Mouse (Mus musculus) heart, postnatal 36 days (tissue): ENCODE data around the gene Arhgap44. TPM values are rescaled to one million over a fixed set of nuclear protein-coding genes. Genes with fewer than 3 reads are reported as not detected.

Source experiments
- DNase-seq, 2 experiments: peaks; one replicate each; pipeline ENCODE4 v3.0.0; 2021 to 2022
- intact Hi-C: fragments of 180-260 bp; cut with DNase I; formaldehyde crosslinking; loops from one replicate; pipeline ENCODE4 v1.15.1; 2025
- total RNA-seq, 2 experiments: library from RNA; stranded (reverse); gene quantifications; 2 replicates each; pipeline ENCODE4 v1.2.3; 2021

Arhgap44 gene
- 10 to 100 TPM; 20.8 to 24.3 TPM for total RNA-seq

GRCm38 (mm10) chr11:65162767-65163120 lies at the start of gene Arhgap44:
Gene Arhgap44, minus strand, starts transcription at chr11:65162961.
- intact Hi-C loops = loop anchor here (5.0 kb wide), 1 partner anchor 100 kb away; no protein-coding TSS in a partner anchor

DNA sequence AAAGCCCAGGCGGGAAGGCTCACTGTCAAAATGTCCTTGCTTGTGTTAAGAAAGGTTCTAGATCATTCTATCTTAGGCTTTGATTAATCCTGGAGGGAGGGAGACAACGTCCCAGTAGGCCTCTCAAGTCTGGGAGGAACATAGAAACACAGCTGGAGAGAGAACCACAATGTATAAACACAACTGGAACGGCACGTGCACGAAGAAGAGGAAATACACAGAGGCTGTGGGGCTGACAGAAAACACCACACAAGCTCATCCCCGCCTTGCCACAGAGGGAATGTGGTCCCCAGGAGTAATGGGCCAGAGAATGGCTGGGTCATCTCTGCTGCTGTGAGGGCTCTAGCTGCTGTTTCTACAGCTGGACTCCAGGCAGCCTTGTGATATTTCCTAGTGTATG lies 48.9 kb upstream of the Arhgap44 start:
- intact Hi-C loops = no loop called here
- no peak for DNase-seq

More at GRCm38 (mm10) chr11:65162767-65163120, at the start of gene Arhgap44:
- peak; percentile 66 to 70 for DNase-seq

DNA sequence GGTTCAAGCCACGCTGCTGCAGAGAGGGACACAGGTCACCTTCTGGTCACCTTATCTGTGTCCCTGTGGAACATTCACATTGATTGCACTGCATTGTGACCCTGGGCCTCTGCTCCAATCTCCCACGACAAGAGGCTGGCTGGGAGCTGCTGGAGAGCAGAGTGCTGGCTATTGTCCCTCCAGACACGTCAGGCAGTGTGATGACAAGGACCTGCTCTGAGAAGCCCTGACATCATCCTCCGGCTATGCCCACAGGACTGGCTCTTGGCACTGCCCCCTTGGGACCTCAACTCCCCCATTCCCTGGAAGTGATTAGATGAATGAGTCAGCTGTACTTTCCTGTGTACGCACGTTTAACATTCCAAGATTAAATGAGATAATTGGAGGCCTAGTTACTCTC lies 46.7 kb upstream of the Arhgap44 start:
- intact Hi-C loops = loop anchor here (5.0 kb wide), 3 partner anchors 53 to 158 kb away; no protein-coding TSS in a partner anchor
- peak; percentile 53 to 66 for DNase-seq

DNA sequence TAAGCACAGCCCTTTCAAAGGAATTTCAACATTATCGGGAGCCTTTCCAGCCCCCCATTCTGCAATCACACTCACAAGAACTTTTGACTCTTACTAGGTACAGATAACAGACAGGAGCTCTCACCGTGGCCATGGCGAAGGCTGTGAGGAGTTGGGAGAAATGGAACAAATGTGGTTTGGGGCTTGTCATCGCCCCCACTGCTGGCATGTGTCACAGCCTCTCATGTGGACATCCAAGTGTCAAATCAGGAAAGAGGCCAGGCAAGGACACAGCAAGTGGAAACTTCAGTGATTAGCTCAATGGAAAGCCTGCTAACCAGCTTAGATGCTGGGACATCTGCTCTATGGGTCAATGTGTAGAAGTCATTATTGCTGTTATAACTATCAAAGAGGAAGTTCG lies 42.5 kb upstream of the Arhgap44 start:
- DNase-seq = peak; percentile 39 to 57
- intact Hi-C loops = loop anchor here (5.0 kb wide), 3 partner anchors 57 to 162 kb away; no protein-coding TSS in a partner anchor

DNA sequence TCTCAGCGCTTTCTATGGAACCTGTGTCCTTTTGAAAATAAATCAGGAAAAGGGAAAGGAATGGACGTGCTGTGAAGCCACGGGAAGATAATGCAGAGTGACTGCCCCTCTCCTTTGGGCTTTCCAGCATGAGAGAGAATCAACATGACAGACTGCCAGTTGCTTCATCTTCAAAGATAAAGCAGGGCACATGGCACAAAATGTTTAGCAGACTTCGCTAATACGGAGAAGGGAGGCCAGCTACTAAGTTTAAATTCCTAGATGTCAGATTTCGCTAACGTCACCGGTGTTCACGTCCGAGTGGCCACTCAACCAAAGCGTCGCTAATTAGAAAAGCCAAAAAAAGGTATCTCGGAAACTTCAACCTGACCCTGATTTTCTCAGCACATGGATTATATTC lies 41.9 kb upstream of the Arhgap44 start:
- intact Hi-C loops = loop anchor here (5.0 kb wide), 3 partner anchors 58 to 163 kb away; no protein-coding TSS in a partner anchor
- no peak for DNase-seq

- DNase-seq = no peak
- intact Hi-C loops = no loop called here
These were observed 40.3 kb upstream of the Arhgap44 start for GRCm38 (mm10) chr11:65203020-65203419.

- intact Hi-C loops = no loop called here
- no peak for DNase-seq
These were observed 39.5 kb upstream of the Arhgap44 start for GRCm38 (mm10) chr11:65202236-65202635.

DNA sequence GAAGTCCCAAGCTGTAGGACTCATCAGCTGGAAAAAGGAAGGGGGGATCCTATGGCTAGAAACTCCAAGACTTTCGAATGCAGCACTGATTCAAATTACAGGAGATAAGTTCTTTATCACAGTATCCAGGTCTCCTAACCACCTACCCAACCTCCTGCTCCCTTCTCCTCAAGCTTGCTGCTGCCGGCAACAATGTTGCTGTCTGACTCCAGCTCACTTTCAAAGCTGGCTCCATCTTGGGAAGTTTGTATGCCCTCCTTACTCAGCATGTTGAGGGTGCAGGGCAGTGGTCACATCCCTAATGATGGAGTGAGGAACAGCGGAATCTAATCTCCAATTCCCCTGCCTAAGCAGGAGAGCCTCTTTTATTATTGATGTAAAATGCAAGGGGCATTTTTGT lies 35.3 kb upstream of the Arhgap44 start:
- intact Hi-C loops = loop anchor here (5.0 kb wide), 2 partner anchors 69 to 434 kb away; partner anchors contain the start of gene Myocd
- no peak for DNase-seq

DNA sequence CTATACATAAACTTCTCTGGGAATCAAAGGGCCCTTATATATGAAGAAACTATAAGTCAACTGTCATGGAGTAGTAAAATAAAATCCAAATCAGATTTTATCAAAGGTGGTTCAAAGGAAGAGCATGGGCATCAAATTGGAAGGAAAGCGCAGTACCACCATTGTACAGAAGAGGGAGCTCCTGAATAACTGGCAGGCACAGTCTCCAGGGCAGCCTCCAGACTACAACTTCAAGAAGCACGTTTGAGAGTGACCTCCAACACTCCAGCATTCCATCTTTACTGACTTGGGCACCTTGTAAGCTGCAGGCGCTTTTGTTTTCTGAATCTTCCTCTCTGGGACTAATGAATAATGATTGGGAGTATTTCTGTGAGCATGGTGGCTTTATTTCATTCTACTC lies 34.5 kb upstream of the Arhgap44 start:
- intact Hi-C loops = loop anchor here (2.0 to 5.0 kb wide), 3 partner anchors 70 to 482 kb away; partner anchors contain the start of gene Myocd
- DNase-seq = peak; percentile 71 to 75

DNA sequence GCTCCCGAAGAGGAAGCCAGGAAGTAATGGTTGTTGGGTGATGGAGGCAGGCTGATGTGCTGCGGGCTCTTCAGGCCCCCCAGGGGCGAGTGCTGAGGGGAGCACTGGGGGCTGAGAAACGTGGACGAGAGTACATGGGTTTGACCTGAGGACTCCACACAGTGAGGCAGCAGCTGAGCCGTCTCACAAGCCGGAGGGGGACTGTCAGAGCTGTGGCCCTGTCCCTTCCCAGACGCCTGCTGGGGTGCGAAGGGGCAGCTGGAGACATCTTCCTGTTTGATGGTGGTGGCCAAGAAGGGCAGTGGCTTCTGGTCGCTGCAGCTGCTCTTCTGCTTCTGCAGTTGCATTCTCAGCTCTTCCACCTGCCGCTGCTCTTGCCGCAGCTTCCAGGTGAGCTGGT lies 24.2 kb upstream of the Arhgap44 start:
- intact Hi-C loops = no loop called here
- DNase-seq = no peak

GRCm38 (mm10) chr11:65185114-65185513 lies 22.4 kb upstream of the Arhgap44 start:
- DNase-seq = no peak
- intact Hi-C loops = no loop called here

GRCm38 (mm10) chr11:65170121-65170750 lies 7.5 kb upstream of the Arhgap44 start:
- intact Hi-C loops = no loop called here

GRCm38 (mm10) chr11:65161881-65162766 lies 637 bp downstream of the Arhgap44 start:
- intact Hi-C loops = loop anchor here (5.0 kb wide), 1 partner anchor 100 kb away; no protein-coding TSS in a partner anchor

More at GRCm38 (mm10) chr11:65170121-65170750, 7.5 kb upstream of the Arhgap44 start:
- DNase-seq = no peak

DNA sequence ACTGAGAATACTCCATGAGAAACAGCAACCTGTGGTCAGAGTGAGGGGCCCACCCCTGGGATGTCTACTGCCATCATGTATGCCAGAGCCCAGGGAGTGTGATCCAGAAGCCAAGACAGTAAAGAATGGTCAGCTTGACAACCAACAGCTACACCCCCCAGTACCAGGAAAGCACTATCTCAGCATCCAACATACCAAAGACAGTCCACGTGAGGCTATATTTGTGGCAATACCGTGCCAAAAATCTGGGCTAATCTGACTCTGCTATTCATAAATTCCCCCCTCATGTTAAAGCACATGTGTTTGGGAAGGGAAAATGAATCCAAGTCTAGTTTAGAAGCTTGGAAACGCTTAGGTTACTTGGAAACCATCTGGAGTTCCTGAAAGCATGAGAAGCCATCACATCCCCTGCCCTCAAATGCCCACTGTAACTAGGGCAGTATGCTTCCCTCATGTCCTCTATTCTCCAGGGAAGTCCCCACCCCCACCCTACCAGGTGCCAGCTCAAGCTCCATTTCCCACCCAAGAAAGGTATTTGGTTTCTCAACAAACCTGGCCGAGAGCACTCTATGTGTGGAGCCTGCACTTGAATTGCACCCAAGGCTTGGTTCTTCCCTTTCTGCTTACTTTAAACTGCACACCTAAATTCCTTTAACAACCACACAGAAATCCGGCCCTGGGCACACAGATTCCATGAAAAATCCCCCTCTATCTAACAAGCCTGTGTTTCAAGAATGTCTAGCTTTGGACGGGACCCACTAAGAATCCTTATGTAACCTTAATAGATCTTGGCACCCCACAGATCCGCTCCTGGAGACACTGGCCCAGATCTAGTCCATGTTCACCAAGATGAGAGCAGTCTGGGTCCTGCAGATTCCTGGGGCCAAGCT lies 1.5 kb downstream of the Arhgap44 start:
- DNase-seq = no peak
- intact Hi-C loops = loop anchor here (5.0 kb wide), 1 partner anchor 99 kb away; no protein-coding TSS in a partner anchor

More at GRCm38 (mm10) chr11:65161881-65162766, 637 bp downstream of the Arhgap44 start:
- no peak for DNase-seq

DNA sequence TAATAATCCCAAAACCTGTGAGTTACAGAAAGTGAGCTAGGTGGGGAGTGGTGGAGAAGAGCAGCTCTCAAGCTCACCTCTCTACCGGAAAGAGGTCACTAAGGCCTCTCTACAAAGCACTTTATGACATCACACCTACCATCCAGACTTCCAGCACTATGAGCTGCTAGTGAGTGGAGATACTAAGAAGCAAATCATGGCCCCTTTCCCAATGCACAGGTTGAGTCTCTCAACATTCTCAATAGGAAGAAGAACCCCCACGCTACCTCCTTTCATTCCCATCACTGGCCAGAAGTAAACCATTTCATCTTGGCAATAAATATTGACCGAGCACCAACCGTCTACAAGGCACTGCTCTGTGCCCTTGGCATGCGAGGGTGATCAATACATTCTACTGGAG lies 3.0 kb downstream of the Arhgap44 start, which contains the start of gene 1700086D15Rik:
Gene 1700086D15Rik (minus strand): TSS at position 101 of the 400 bp plus-strand sequence.
- intact Hi-C loops = loop anchor here (5.0 kb wide), 1 partner anchor 97 kb away; no protein-coding TSS in a partner anchor
- DNase-seq = no peak

- intact Hi-C loops = no loop called here
- no peak for DNase-seq
These were observed 4.1 kb downstream of the Arhgap44 start for GRCm38 (mm10) chr11:65158658-65158990.

DNA sequence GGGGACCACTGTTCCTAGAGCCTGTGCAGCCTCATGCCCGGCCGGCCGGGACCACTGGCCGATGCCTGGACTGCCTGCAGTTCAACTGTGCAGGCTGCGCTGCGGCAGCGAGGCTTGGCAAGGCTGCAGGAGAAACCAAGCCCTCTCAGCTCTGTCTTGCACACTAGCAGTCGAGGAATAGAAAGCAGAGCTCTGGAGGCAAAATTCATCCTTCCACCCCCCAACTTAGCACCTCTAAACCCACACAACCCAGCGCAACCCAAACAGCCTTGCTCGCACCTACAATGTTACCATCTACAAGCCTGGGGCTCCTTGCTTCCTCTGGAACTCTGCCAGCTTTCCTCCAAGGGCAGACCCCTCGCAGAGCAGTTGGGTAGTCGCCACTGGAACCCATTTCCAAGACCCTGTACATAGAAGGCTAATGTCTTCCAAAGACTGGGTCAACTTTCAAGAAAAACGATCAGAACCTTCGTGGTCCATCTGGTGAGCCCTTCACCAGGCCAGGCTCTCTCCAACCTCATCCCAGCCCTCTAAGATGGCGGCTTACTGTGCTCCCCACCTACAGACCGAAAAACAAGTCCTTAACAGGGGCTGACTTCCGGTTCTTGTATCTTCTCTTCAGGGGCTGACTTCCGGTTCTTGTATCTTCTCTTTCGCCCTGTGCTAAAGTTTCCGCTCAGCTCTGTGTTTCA lies 4.6 kb downstream of the Arhgap44 start:
- no peak for DNase-seq
- intact Hi-C loops = no loop called here

DNA sequence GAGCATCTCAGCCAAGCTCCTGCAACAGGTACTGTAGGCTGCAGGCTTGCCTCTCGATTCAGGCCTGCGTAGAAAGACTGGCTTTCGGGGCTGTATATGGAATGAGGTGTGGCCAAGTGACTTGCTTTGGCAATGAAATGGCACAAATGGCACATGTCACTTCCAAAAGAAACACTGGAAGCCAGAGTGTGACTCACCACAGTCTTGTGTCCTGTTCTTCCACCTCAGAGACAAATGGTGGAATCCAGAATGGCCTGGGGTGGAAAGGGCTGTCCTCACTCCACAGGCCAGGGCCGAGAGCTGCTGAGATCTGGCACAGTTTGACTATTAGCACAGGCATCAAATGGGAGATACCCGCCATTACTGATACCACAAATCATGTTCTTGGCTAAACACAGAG lies 9.8 kb downstream of the Arhgap44 start:
- intact Hi-C loops = no loop called here
- DNase-seq = no peak

GRCm38 (mm10) chr11:65148441-65148840 lies 14.3 kb downstream of the Arhgap44 start:
- no peak for DNase-seq
- intact Hi-C loops = no loop called here
